Mouse (Mus musculus): ENCODE data around the gene Enpp6. TPM values are rescaled to one million over a fixed set of nuclear protein-coding genes. Genes with fewer than 3 reads are reported as not detected.

Enpp6 gene
- total and polyA plus RNA-seq, 2 experiments from 2014 or later = 5.5 to 7.7 TPM

DNA sequence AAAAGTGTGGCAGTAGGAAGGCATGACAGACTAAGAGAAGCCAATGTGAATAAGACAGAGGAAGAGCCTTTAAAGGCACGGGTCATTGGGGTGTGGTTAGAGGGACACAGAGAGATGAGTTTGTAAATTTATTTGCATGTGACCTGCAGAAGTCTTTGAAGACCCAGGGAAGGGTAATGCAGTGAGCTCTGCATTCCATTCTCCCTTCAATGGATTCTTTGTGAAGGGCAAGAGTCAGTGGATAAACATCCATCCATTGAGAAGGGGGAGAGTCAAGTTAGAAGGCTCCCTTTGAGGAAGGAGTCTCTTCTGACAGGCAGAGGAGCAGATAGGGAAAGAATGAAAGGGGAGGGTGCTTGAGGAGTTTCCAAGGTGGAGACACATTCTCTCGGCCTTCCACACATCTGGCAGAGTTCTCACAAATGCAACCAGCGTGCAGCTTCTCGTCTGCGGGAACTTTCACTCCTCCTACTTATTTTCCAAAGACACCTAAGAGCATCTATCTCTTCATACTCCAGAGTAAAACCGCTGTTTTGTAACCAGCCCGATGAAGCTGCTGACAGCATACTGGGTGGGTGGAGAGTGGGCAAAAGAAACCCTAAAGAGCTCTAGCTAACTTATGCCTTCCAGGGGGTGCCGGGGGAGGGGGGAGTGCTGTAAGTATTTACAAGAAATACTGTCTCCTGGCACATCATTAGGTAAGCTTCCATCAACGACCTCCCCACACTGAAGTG, 9.4 kb downstream of the Enpp6 start:
- no peaks in the 10 kb centered on the region for H3K4me1 ChIP-seq (ENCODE audit: control insufficient read depth, insufficient read depth)
- TF ChIP-seq CTCF (IDR thresholded peaks at IDR 0.05; ENCODE audit: low read depth) (no peak), EP300 (IDR thresholded peaks at IDR 0.05; ENCODE audit: low read depth) (no peak)
- ATAC-seq (ENCODE audit: insufficient read depth, low read depth) = no peak
- DNase-seq (ENCODE audit: low spot score) = no peak
- WGBS = 43% methylated on average over 9 of the region's 9 CpGs
- no peak overlapping the region for H3K27ac ChIP-seq (ENCODE audit: low read depth)
- H3K4me2 ChIP-seq (ENCODE audit: low read depth, low read length) = no peak overlapping the region
- H3K36me3 ChIP-seq (replicated peaks; ENCODE audit: control insufficient read depth, insufficient read depth, low read length) = no peaks in the 10 kb centered on the region
- H3K4me3 ChIP-seq (ENCODE audit: low read depth, low read length) = no peak overlapping the region
- H3K27me3 ChIP-seq (ENCODE audit: control insufficient read depth, insufficient read depth, low read length) = no peaks in the 10 kb centered on the region
- no peak overlapping the region for H3K9ac ChIP-seq (replicated peaks; ENCODE audit: low read depth, low read length)
- H3K9me3 ChIP-seq (replicated peaks; ENCODE audit: control insufficient read depth, low read length) = no peaks in the 10 kb centered on the region

DNA sequence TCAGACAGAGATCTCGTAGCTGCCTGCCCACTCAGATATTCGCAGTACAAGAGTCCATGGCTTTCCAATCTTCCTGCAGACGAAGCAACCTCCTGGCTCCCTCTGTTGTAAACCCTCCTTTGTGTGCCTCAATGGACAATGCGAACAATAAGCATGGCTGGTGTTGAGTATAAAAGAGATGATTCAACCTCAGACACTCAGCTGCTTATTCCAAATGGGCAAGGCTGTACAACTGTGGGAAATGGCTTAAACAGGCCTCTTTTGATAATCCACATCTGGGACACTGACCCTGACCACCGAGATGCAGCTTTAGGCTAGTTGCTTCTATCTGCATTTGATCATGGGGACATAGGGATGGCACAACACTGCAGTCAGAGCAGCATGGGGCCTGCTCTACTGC, 19.0 kb downstream of the Enpp6 start:
- no peaks in the 10 kb centered on the region for H3K9me3 ChIP-seq (replicated peaks; ENCODE audit: control insufficient read depth, low read length)
- WGBS = 87% methylated on average over 5 of the region's 5 CpGs
- H3K27me3 ChIP-seq (ENCODE audit: control insufficient read depth, insufficient read depth, low read length) = no peaks in the 10 kb centered on the region
- H3K9ac ChIP-seq (replicated peaks; ENCODE audit: low read depth, low read length) = no peak overlapping the region
- no peak overlapping the region for H3K27ac ChIP-seq (ENCODE audit: low read depth)
- H3K36me3 ChIP-seq (replicated peaks; ENCODE audit: control insufficient read depth, insufficient read depth, low read length) = no peaks in the 10 kb centered on the region
- ATAC-seq (ENCODE audit: insufficient read depth, low read depth) (no peak), DNase-seq (ENCODE audit: low spot score) (no peak)
- no peak for TF ChIP-seq EP300 (IDR thresholded peaks at IDR 0.05; ENCODE audit: low read depth)
- no peak for TF ChIP-seq CTCF (IDR thresholded peaks at IDR 0.05; ENCODE audit: low read depth)
- no peaks in the 10 kb centered on the region for H3K4me1 ChIP-seq (ENCODE audit: control insufficient read depth, insufficient read depth)
- no peak overlapping the region for H3K4me2 ChIP-seq (ENCODE audit: low read depth, low read length)
- H3K4me3 ChIP-seq (ENCODE audit: low read depth, low read length) = no peak overlapping the region

DNA sequence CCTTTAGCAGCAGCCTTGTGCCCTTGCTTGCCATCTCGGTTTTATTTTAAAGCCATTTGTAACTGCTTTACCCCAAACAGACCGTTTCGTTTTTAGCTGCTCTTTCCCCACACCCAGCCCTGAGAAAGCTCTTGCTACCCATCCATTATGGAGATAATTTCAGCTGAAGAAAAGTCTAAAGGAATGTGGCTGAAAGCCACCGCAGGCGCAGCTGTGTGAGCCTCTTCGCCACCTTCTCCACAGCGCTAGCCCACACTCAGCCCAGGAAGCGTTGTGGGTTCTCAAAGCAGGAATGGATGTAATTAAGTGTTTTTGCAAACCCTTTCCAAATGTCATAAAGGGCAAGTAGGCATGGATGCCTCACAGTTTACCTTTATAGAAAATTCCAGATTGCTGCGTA, 20.1 kb downstream of the Enpp6 start:
- H3K9ac ChIP-seq (replicated peaks; ENCODE audit: low read depth, low read length) = no peak overlapping the region
- no peak for ATAC-seq (ENCODE audit: insufficient read depth, low read depth)

DNA sequence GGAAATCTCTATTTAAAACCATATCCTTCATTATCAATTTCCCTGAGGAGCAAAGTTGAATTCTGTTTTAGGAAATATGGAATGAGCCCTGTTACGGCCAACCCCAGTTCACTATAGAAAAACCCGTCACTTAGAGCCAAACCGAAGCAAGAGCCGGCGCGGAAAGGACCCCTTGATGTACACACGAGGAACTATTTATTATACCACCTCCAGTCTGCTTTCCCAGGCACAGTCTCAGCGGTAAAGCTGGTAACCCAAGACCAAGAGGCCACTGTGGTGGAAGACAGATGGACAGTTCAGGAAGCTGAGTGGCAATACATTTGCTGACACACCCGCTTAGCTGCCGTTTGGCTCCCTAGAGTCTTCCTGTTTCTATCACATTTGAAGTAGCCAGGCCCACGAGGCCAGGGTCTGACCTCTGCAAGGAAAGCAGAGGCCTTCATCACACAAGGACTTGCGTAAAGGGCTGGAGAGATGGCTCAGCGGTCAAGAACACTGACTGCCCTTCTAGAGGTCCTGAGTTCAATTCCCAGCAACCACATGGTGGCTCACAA, 21.6 kb downstream of the Enpp6 start:
- H3K4me3 ChIP-seq (ENCODE audit: low read depth, low read length) = no peak overlapping the region
- ATAC-seq (ENCODE audit: insufficient read depth, low read depth) (no peak), DNase-seq (ENCODE audit: low spot score) (no peak)
- H3K27me3 ChIP-seq (ENCODE audit: control insufficient read depth, insufficient read depth, low read length) = no peaks in the 10 kb centered on the region
- H3K9me3 ChIP-seq (replicated peaks; ENCODE audit: control insufficient read depth, low read length) = no peaks in the 10 kb centered on the region
- no peak overlapping the region for H3K27ac ChIP-seq (ENCODE audit: low read depth)
- H3K4me1 ChIP-seq (ENCODE audit: control insufficient read depth, insufficient read depth) = no peaks in the 10 kb centered on the region
- no peaks in the 10 kb centered on the region for H3K36me3 ChIP-seq (replicated peaks; ENCODE audit: control insufficient read depth, insufficient read depth, low read length)
- no peak overlapping the region for H3K9ac ChIP-seq (replicated peaks; ENCODE audit: low read depth, low read length)
- 80% methylated on average over 13 of the region's 13 CpGs for WGBS
- H3K4me2 ChIP-seq (ENCODE audit: low read depth, low read length) = no peak overlapping the region
- TF ChIP-seq CTCF (IDR thresholded peaks at IDR 0.05; ENCODE audit: low read depth) (no peak), EP300 (IDR thresholded peaks at IDR 0.05; ENCODE audit: low read depth) (no peak)

More for the DNA sequence above, 20.1 kb downstream of the Enpp6 start:
- H3K9me3 ChIP-seq (replicated peaks; ENCODE audit: control insufficient read depth, low read length) = no peaks in the 10 kb centered on the region
- H3K4me1 ChIP-seq (ENCODE audit: control insufficient read depth, insufficient read depth) = no peaks in the 10 kb centered on the region
- no peak overlapping the region for H3K4me3 ChIP-seq (ENCODE audit: low read depth, low read length)
- DNase-seq (ENCODE audit: low spot score) = no peak
- no peaks in the 10 kb centered on the region for H3K36me3 ChIP-seq (replicated peaks; ENCODE audit: control insufficient read depth, insufficient read depth, low read length)
- no peak overlapping the region for H3K27ac ChIP-seq (ENCODE audit: low read depth)
- H3K27me3 ChIP-seq (ENCODE audit: control insufficient read depth, insufficient read depth, low read length) = no peaks in the 10 kb centered on the region
- TF ChIP-seq CTCF (IDR thresholded peaks at IDR 0.05; ENCODE audit: low read depth) = no peak
- no peak for TF ChIP-seq EP300 (IDR thresholded peaks at IDR 0.05; ENCODE audit: low read depth)
- WGBS = 58% methylated on average over 9 of the region's 9 CpGs
- H3K4me2 ChIP-seq (ENCODE audit: low read depth, low read length) = no peak overlapping the region

DNA sequence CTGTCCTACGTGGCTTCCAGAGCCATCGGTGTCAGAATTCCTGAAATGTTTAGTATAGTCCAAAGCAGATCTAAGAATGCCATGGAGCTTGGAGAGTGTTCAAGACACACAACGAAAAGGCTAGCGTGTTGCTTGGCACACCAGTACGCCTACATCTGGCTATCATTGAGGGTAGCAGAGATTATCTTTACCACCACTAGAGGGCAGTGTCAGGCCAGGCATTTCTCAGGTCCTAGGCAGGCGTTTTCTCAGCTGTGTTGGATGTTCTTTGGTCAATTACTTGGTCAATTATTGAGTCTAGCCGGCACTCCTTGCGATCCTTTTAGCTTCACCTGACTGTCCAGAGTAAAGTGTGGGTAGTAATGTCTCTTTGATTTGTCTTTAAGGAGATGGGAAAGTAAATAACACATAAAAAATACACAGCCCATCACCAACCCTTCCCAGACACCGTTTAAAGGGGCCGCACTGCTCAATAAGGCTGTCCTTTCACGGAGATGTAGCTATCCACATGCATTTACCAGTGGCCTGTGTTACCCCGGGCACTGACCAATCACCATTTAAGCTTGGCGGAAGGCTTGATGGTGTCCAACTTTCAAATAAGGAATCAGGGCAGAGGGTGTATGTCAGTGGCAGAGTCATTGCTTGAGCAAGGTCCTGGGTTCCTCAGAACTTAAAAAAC, 29.7 kb downstream of the Enpp6 start:
- H3K4me2 ChIP-seq (ENCODE audit: low read depth, low read length) = no peak overlapping the region
- no peaks in the 10 kb centered on the region for H3K4me1 ChIP-seq (ENCODE audit: control insufficient read depth, insufficient read depth)
- H3K27me3 ChIP-seq (ENCODE audit: control insufficient read depth, insufficient read depth, low read length) = no peaks in the 10 kb centered on the region
- no peak overlapping the region for H3K9ac ChIP-seq (replicated peaks; ENCODE audit: low read depth, low read length)
- no peak overlapping the region for H3K4me3 ChIP-seq (ENCODE audit: low read depth, low read length)
- no peaks in the 10 kb centered on the region for H3K36me3 ChIP-seq (replicated peaks; ENCODE audit: control insufficient read depth, insufficient read depth, low read length)
- 37% methylated on average over 13 of the region's 13 CpGs for WGBS
- DNase-seq (ENCODE audit: low spot score) (peak; percentile 81), ATAC-seq (ENCODE audit: insufficient read depth, low read depth) (peak; percentile 67; the same call in 1 of the 2 replicates)
- peak; percentile 97 for TF ChIP-seq CTCF (IDR thresholded peaks at IDR 0.05; ENCODE audit: low read depth)
- TF ChIP-seq EP300 (IDR thresholded peaks at IDR 0.05; ENCODE audit: low read depth) = no peak
- H3K27ac ChIP-seq (ENCODE audit: low read depth) = no peak overlapping the region
- no peaks in the 10 kb centered on the region for H3K9me3 ChIP-seq (replicated peaks; ENCODE audit: control insufficient read depth, low read length)

Measured in heart, postnatal 0 days (tissue).